Mouse (Mus musculus): ENCODE results near the gene Gm45618.

Gm45618 gene

DNA sequence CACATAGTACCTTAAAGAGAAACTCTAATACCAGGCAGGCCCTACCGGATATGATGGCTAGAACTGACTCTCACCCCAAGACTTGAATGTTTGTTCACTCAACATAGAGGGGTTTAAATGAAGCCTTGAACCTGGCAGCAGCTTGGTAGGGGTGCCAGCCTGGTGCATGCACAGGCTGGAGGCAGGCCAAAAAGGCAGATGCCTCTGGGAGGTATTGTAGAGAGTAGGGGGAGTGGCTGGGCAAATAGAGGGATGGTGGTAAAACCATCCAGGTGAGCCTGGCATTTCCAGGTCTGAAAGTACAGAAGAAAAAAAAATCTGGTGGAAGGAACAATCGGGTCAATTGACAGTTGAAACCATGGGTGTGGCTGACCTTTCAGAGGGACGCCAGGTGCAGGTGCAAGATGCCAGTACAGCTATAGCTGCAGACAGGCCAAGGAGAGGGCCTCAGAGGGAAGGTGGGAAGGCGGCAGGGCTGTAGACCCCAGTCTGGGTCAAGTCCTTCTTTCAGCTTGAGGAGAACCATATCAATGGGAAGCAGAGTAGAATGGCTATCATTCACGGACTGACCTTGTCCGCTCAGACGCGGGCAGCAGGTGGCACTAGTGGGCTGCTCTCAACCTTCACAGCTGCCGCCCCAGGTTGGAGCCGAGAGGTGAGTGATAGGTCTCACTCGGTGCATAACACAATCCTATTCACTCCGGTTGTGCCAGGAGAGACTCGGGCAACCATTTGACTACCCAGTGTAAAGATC, 49.9 kb downstream of the Gm45618 start:
- peak; percentile 79 for DNase-seq (ENCODE audit: low spot score)
